Mouse (Mus musculus): Measurements from ENCODE around the gene Slc16a1.

DNA sequence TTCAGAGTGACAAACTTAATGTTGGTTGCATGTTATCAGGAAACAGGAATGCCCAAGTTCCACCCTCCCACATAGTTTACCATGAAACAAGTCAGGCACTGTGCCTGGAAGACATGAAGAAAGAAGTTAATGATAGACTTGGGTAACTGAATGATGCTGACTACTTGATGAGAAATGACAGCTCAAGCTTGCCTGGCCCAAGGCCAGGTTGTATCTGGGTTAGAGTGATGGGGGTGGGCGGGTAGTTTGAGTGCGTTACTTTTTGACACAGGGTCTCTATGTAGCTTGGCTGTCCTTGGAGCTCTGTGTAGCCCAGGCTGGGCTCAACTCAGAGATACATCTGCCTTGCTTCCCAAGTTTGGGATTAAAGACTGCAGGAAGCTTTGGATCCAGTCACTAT lies 20.2 kb downstream of the Slc16a1 start:
- TF ChIP-seq RCOR1 (conservative IDR thresholded peaks at IDR 0.05; ENCODE audit: low read depth, low read length): no peak
- TF ChIP-seq JUND (conservative IDR thresholded peaks at IDR 0.05; ENCODE audit: low read depth, low read length): no peak
- no peak for TF ChIP-seq EP300 (IDR thresholded peaks at IDR 0.05; ENCODE audit: low read length)
- TF ChIP-seq POLR2A (IDR thresholded peaks at IDR 0.05; ENCODE audit: low read depth, low read length): no peak
- TF ChIP-seq CTCF (conservative IDR thresholded peaks at IDR 0.05 in 1 of 2, IDR thresholded peaks at IDR 0.05 in 1 of 2; ENCODE audit: low read depth in 2 of 2, low read length in 2 of 2): no peak
- TF ChIP-seq ELF1 (IDR thresholded peaks at IDR 0.05; ENCODE audit: low read depth, low read length): no peak
- no peak for TF ChIP-seq MAX (IDR thresholded peaks at IDR 0.05; ENCODE audit: low read length)
- TF ChIP-seq SIN3A (IDR thresholded peaks at IDR 0.05; ENCODE audit: low read length): no peak
- TF ChIP-seq JUN (IDR thresholded peaks at IDR 0.05; ENCODE audit: insufficient read depth, low read depth, low read length): no peak
- TF ChIP-seq USF1 (IDR thresholded peaks at IDR 0.05; ENCODE audit: low read depth, low read length): no peak
- no peak for TF ChIP-seq E2F4 (IDR thresholded peaks at IDR 0.05; ENCODE audit: insufficient replicate concordance, low read depth, low read length)
- TF ChIP-seq IRF4 (IDR thresholded peaks at IDR 0.05; ENCODE audit: low read depth, low read length): no peak
- TF ChIP-seq NELFE (IDR thresholded peaks at IDR 0.05; ENCODE audit: low read depth, low read length): no peak
- no peak for TF ChIP-seq TCF12 (IDR thresholded peaks at IDR 0.05; ENCODE audit: low read depth, low read length)
